Mouse (Mus musculus): Measurements from ENCODE around the gene Nme2. TPM values are rescaled to one million over a fixed set of nuclear protein-coding genes. Genes with fewer than 3 reads are reported as not detected.

The Nme2 gene
- polyA plus RNA-seq (2015; fragmentation: Nextera tagmentation; extraction: Ambion mirVana), result 138 and 150 TPM in 2 replicates

DNA sequence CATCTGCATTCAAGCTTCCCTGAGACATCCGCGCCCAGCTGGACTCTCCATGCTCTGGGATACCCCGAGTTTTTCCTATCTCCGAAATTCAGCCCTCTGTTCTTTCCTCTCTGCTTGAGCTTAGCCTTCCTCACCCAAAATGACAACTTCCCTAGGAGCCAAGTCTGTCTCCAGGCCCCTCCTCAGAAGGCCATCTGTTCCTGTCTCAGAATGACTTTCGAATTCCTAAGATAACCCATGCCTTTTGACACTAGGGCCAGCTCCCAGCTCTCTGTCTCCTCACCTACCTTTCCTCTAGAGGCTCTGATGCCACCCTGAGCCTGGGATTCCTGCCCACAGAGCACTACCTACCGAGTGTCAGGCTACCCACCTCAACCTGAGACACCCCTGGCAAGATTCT lies at the start of gene Nme2:
Gene Nme2 (minus strand): TSS at position 101 of the 400 bp plus-strand sequence.

DNA sequence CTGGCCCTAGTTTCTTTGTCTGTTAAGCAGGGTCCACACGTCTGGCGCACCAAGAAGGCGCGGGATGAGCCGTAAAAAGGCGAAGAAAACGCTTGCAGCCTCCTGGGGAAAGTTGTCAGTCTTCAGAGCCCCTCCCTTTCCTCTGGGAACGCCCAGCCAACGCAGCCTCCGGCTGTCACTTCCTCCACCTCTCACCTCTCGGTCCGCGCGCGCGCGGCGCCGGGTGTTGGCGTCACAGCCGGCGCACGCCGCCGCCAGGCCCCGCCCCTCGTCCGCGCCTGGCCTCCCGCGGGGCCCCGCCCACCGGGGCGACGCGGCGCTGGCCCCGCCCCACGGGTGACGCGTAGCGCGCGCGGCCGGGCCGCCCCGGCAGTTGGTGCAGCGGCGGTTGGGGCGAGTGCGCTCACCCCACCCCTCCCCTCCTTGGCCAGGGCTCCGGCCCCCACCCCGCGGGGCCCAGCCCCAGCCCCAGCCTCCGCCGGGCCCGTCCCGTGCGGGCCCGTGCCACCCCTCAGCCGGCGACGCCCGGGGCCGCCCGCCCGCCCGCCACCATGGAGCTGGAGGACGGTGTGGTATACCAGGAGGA lies 39.8 kb upstream of the Nme2 start, which contains the start of gene Spag9:
Gene Spag9 (plus strand): TSS at position 372 of the 586 bp plus-strand sequence.

DNA sequence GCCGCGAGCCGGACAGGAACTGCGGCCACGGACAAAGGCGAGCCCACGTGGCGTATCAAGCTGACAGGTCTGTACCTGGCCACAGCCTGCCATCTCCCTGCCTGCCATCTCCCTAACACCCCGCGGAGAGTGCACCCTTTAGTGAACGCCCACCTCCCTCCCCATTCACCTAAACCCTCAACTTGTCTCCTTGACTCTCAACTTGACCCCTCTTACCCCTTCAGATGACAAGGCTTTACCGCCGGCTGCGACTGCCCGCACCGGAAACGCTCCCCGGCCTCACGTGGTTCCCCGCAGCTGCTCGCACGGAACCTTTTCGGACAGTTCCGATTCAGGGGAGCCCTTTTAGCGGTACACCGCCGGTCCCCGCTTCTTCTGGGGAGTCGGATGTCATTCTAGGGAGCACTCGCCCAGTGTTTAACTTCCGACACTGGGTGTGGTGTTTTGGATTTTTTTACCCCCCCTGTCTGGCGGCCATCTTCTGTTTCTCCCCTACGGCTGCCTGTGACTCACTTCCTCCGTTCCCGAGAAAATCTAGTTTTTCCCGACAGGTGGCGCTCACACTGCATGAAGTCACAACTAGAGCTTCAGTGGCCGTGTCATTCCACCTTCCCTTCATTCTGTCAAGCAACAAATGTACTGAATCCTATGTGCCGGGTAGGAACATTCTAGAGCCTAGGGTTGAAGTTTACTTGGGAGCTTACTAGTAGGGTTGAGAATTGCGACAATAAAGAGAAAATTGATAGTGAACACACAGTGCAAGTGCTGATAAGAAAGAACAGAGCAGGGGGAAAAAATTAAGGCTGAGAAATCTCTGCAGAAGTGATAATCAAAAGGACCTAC lies 12.2 kb upstream of the Nme2 start, which contains the start of the genes Gm20390 and Nme1:
Gene Gm20390 (minus strand): TSS at position 289 of the 843 bp plus-strand sequence.
Gene Nme1 (minus strand): TSS at position 517 of the 843 bp plus-strand sequence.

Other genes with a start within 250 kb of the Nme2 start
- 23.6 and 26.5 TPM in 2 replicates for gene Utp18, start 70.5 kb downstream of the Nme2 start, polyA plus RNA-seq (2015; fragmentation: Nextera tagmentation; extraction: Ambion mirVana)
- 11.8 and 14.0 TPM in 2 replicates for gene Mbtd1, start 70.4 kb downstream of the Nme2 start, polyA plus RNA-seq (2015; fragmentation: Nextera tagmentation; extraction: Ambion mirVana)
- gene Gm20390, start 12.0 kb upstream of the Nme2 start, polyA plus RNA-seq (2015; fragmentation: Nextera tagmentation; extraction: Ambion mirVana), result 359 and 393 TPM in 2 replicates
- 278 and 348 TPM in 2 replicates for gene Nme1, start 12.3 kb upstream of the Nme2 start, polyA plus RNA-seq (2015; fragmentation: Nextera tagmentation; extraction: Ambion mirVana)
- 94.7 and 103 TPM in 2 replicates for gene Spag9, start 39.8 kb upstream of the Nme2 start, polyA plus RNA-seq (2015; fragmentation: Nextera tagmentation; extraction: Ambion mirVana)